Mouse (Mus musculus) hindbrain, embryonic 11.5 days (tissue): ENCODE data around the gene Leng1. TPM values are rescaled to one million over a fixed set of nuclear protein-coding genes. Genes with fewer than 3 reads are reported as not detected.

ENCODE experiments used
- ATAC-seq: fragments of 200-750 bp; cut with Nextera tagmentation; 2 replicates; pipeline ENCODE4 v1.8.0; 2017; ENCODE audit warnings: mild to moderate bottlenecking, moderate TSS enrichment, moderate library complexity; ENCODE audit not compliant: low FRiP score
- DNase-seq: peaks from one replicate; pipeline ENCODE4 v3.0.0-alpha.2; 2015; ENCODE audit warnings: low spot score
- H3K27ac ChIP-seq: fragments of 300-500 bp; sonication (generic); 2 replicates; pipeline ENCODE4 v1.5.1; 2014; ENCODE audit warnings: mild to moderate bottlenecking, low read depth, low read length
- H3K27me3 ChIP-seq: fragments of 300-500 bp; sonication (generic); 2 replicates; pipeline ENCODE4 v1.6.1; 2014; ENCODE audit warnings: mild to moderate bottlenecking, low read length, moderate library complexity, mixed read lengths; ENCODE audit not compliant: control insufficient read depth, insufficient read depth
- H3K36me3 ChIP-seq: fragments of 300-500 bp; sonication (generic); 2 replicates; pipeline ENCODE4 v1.6.1; 2014; ENCODE audit warnings: mild to moderate bottlenecking, low read length, moderate library complexity, mixed read lengths; ENCODE audit not compliant: control insufficient read depth, insufficient read depth
- H3K4me1 ChIP-seq: fragments of 300-500 bp; sonication (generic); replicated peaks from 2 replicates; pipeline ENCODE4 v1.6.1; 2014; ENCODE audit warnings: low read length, mixed read lengths; ENCODE audit not compliant: control insufficient read depth, insufficient read depth
- H3K4me2 ChIP-seq: fragments of 300-500 bp; sonication (generic); replicated peaks from 2 replicates; pipeline ENCODE4 v1.6.1; 2014; ENCODE audit warnings: mild to moderate bottlenecking, low read depth, low read length
- H3K4me3 ChIP-seq: fragments of 300-500 bp; sonication (generic); 2 replicates; pipeline ENCODE4 v1.5.1; 2014; ENCODE audit warnings: low read depth, low read length
- H3K9ac ChIP-seq: fragments of 300-500 bp; sonication (generic); 2 replicates; pipeline ENCODE4 v1.6.1; 2014; ENCODE audit warnings: low read depth, low read length
- H3K9me3 ChIP-seq: fragments of 300-500 bp; sonication (generic); 2 replicates; pipeline ENCODE4 v1.6.1; 2016; ENCODE audit warnings: low read length; ENCODE audit not compliant: control insufficient read depth
- WGBS: fragments of 180-500 bp; shearing (Covaris S2); extraction: QIAGEN DNeasy Blood & Tissue Kit; methylation state at CpG from one replicate; pipeline ENCODE4 v1.1.7; 2014; 5-methylcytosine and 5-hydroxymethylcytosine counted together
- polyA plus RNA-seq: library from polyadenylated mRNA; unstranded; fragments of >200 nt; fragmentation: Nextera tagmentation; extraction: Ambion mirVana; gene quantifications from 2 replicates; pipeline ENCODE4 v1.2.1, GENCODE M21; 2014

The Leng1 gene
- polyA plus RNA-seq, 1 experiment from 2014 or later, result 20.9 TPM

GRCm38 (mm10) chr7:3610437-3610836 lies 55.2 kb downstream of the Leng1 start:
- Histone ChIP-seq H3K27ac (no peak overlapping the region), H3K4me2 (no peak overlapping the region), H3K9me3 (no peaks in the 10 kb centered on the region), H3K4me1 (no peaks in the 10 kb centered on the region), H3K27me3 (no peaks in the 10 kb centered on the region), H3K36me3 (no peaks in the 10 kb centered on the region), H3K4me3 (no peak overlapping the region), H3K9ac (no peak overlapping the region)
- no peak for DNase-seq
- no peak for ATAC-seq
- 94% methylated on average over 3 of the region's 3 CpGs for WGBS

Other genes with a start within 250 kb of the Leng1 start
- gene Cacng6, start 241.6 kb downstream of the Leng1 start, polyA plus RNA-seq, result 0.08 and 0.45 TPM in 2 replicates
- gene Tarm1, start 163.2 kb downstream of the Leng1 start, polyA plus RNA-seq, result not detected in 2 replicates
- 0.18 and 0.31 TPM in 2 replicates for gene Oscar, start 49.7 kb downstream of the Leng1 start, polyA plus RNA-seq
- gene Ndufa3, start 48.5 kb downstream of the Leng1 start, polyA plus RNA-seq, result 343 and 344 TPM in 2 replicates
- 28.5 and 28.9 TPM in 2 replicates for gene Tfpt, start 35.9 kb downstream of the Leng1 start, polyA plus RNA-seq
- gene Prpf31, start 35.9 kb downstream of the Leng1 start, polyA plus RNA-seq, result 124 and 136 TPM in 2 replicates
- gene Cnot3, start 20.6 kb downstream of the Leng1 start, polyA plus RNA-seq, result 50.9 and 58.3 TPM in 2 replicates
- 3.0 and 4.4 TPM in 2 replicates for gene Tmc4, start 11.7 kb upstream of the Leng1 start, polyA plus RNA-seq
- 204 and 207 TPM in 2 replicates for gene Tsen34, start 27.0 kb upstream of the Leng1 start, polyA plus RNA-seq
- 22.2 and 25.1 TPM in 2 replicates for gene Mboat7, start 27.7 kb upstream of the Leng1 start, polyA plus RNA-seq
- 1,221 and 1,232 TPM in 2 replicates for gene Rps9, start 38.2 kb upstream of the Leng1 start, polyA plus RNA-seq
- 0.08 TPM in 1 of 2 replicates, not detected in the other for gene Pirb, start 54.6 kb upstream of the Leng1 start, polyA plus RNA-seq
- not detected in 2 replicates for gene Gm15448, start 159.8 kb upstream of the Leng1 start, polyA plus RNA-seq
- 0.10 TPM in 1 of 2 replicates, not detected in the other for gene Pira2, start 179.2 kb upstream of the Leng1 start, polyA plus RNA-seq
- not detected in 2 replicates for gene Gm14548, start 232.3 kb upstream of the Leng1 start, polyA plus RNA-seq
- not detected in 2 replicates for gene Lilra6, start 249.7 kb upstream of the Leng1 start, polyA plus RNA-seq